Mouse (Mus musculus) thymus, postnatal 10 days (tissue): Measurements from ENCODE around the gene Mmp20.

Source experiments
- DNase-seq, 2 experiments: peaks; one replicate each; pipeline ENCODE4 v3.0.0; 2021; ENCODE audit warnings: low spot score in 2 of 2

Mmp20 gene

DNA sequence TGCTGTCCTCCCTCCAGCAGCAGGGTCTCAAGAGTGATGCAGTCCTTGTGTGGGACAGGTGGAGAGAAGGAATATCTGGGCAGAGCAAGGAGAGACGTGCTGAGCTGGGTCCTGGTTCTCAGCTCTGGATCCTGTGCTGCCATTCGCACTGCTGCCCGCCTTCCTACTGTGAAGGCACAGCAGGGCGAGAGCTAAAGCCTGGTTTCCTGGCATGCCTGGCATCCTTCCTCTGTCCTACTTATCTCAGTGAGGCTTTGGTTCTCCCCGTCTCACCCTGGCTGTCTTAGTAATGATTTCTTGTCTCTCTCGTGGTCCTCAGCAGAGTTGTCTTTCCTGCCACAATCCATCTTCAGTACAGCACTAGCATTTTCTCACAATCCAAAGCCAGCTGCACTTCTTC, 61.8 kb downstream of the Mmp20 start:
- no peak for DNase-seq

DNA sequence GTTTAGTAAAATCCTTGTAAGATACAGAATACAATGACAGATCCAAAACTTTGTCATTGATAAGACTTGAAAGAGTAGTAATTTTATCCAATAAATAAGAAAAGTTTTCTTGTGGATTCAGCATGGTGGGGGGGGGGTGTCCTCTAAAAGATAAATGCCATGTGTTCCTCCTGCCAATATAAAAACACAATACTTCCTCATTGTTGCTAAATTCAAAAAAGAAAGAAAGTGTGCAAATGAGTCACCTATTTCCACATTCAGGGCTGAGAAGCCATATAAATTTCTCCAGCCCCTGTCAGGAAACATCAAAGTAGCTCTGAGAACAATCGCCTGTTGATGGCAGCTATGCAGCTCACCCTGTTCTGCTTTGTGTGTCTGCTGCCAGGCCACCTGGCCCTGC, 63.8 kb downstream of the Mmp20 start, which contains the start of gene Mmp7:
Gene Mmp7, plus strand, starts transcription at position 301 of the 400 bp plus-strand sequence.
- no peak for DNase-seq

- DNase-seq: no peak
Measured at GRCm38 (mm10) chr9:7693961-7694360, 65.9 kb downstream of the Mmp20 start.

- no peak for DNase-seq
Measured at GRCm38 (mm10) chr9:7695646-7696045, 67.6 kb downstream of the Mmp20 start.

DNA sequence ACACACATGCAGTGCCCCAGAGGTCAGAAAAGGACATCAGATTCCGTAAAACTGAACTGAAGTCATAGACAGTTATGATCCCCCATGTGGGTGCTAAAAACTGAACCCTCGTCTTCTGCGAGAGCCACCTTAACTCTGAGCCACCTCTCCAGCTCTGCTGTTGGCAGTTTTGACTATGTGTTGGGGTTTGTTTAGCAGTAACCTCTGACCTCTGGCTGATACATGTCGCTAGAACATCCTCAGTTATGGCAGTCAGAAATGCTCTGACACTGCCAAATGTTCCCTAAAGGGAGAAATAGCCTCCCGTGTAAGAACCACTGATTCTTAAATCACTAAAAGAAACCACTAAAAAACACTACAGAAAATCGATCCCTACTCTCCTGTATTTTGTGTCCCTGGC, 80.7 kb downstream of the Mmp20 start:
- DNase-seq: no peak

DNA sequence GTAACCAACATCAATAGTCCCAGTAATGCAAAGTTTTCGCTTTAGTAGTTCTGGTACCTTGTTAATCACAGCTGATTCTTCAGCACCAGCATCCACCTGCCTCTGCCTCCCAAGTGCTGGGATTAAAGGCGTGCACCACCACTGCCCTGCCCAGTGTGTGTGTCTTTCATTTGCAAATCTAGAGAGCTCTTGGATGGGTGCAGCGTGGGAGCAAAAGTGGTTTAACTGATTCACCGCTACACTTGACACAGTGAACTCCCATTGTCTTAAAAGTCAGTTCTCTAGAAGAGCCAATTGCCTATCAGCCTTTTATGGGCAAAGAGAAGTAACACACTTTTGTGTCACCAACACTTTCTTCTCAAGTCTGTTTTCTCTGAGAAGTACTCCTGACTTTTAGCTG, 83.2 kb downstream of the Mmp20 start:
- DNase-seq: no peak

- peak; percentile 11 to 57 for DNase-seq
Measured at GRCm38 (mm10) chr9:7714062-7714907, 86.3 kb downstream of the Mmp20 start.

GRCm38 (mm10) chr9:7714908-7715175, 86.8 kb downstream of the Mmp20 start:
- DNase-seq: no peak

DNA sequence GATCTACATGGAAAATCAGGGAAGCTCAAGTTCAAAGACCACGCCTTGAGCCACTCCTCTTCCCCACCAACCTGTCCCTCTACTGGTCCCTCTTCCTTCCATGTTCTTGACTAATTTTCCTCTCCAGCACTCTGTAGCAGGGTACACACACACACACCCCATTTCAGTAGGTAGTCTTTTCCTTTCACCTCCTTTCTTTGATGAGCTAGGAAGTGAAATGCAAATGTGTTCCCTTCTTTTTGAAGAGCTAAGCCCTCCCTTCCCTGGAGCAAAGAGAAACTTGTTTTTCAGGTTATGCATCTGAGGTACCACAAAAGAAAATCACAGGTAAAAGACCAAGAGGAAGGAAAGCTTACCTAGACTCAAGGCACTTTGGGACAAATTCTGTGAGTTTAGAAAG, 93.5 kb downstream of the Mmp20 start:
- DNase-seq: no peak
